Mouse (Mus musculus): ENCODE data around the gene Fpr1.
"Not testable (repeated sequence)": the region's sequence is repeated elsewhere in the genome, so short reads cannot be mapped to it uniquely, and the experiment has no call there.

Fpr1 gene

GRCm38 (mm10) chr17:17849906-17850712 is 33.6 kb downstream of the Fpr1 start:
- peak in 1 of 2 experiments; percentile 33 for DNase-seq

GRCm38 (mm10) chr17:17848988-17849387 is 34.8 kb downstream of the Fpr1 start:
- DNase-seq = no peak

GRCm38 (mm10) chr17:17845187-17846027 is 38.3 kb downstream of the Fpr1 start:
- DNase-seq = peak; percentile 32 to 36

- not testable (repeated sequence) for DNase-seq
These were observed 39.1 kb downstream of the Fpr1 start for GRCm38 (mm10) chr17:17844606-17845005.

GRCm38 (mm10) chr17:17843534-17844261 is 40.0 kb downstream of the Fpr1 start:
- DNase-seq = peak in 1 of 2 experiments; percentile 29

- no peak for DNase-seq
These were observed 42.9 kb downstream of the Fpr1 start for GRCm38 (mm10) chr17:17840796-17841195.

GRCm38 (mm10) chr17:17839276-17839675 is 44.5 kb downstream of the Fpr1 start:
- no peak for DNase-seq

GRCm38 (mm10) chr17:17837919-17838701 is 45.6 kb downstream of the Fpr1 start:
- peak; percentile 99 for DNase-seq

GRCm38 (mm10) chr17:17837426-17837825 is 46.3 kb downstream of the Fpr1 start:
- DNase-seq = peak; percentile 21 to 44

GRCm38 (mm10) chr17:17836101-17836500 is 47.6 kb downstream of the Fpr1 start:
- DNase-seq = no peak

- DNase-seq = peak; percentile 67 to 75
These were observed 48.8 kb downstream of the Fpr1 start for GRCm38 (mm10) chr17:17834896-17835295.

GRCm38 (mm10) chr17:17830731-17831130 is 53.0 kb downstream of the Fpr1 start:
- peak in 1 of 2 experiments; percentile 38 for DNase-seq

GRCm38 (mm10) chr17:17829816-17830535 is 53.8 kb downstream of the Fpr1 start:
- DNase-seq = no peak

GRCm38 (mm10) chr17:17829052-17829785 is 54.5 kb downstream of the Fpr1 start:
- no peak for DNase-seq

- peak; percentile 54 to 72 for DNase-seq
These were observed 55.4 kb downstream of the Fpr1 start for GRCm38 (mm10) chr17:17828191-17828981.

GRCm38 (mm10) chr17:17827658-17828190 is 56.0 kb downstream of the Fpr1 start:
- peak; percentile 85 to 87 for DNase-seq

GRCm38 (mm10) chr17:17826751-17827657 is 56.7 kb downstream of the Fpr1 start, which contains the start of gene Spaca6:
Gene Spaca6 (plus strand): TSS chr17:17827158.
- DNase-seq = peak; percentile 95 to 97
